In the genomic region with DNA sequence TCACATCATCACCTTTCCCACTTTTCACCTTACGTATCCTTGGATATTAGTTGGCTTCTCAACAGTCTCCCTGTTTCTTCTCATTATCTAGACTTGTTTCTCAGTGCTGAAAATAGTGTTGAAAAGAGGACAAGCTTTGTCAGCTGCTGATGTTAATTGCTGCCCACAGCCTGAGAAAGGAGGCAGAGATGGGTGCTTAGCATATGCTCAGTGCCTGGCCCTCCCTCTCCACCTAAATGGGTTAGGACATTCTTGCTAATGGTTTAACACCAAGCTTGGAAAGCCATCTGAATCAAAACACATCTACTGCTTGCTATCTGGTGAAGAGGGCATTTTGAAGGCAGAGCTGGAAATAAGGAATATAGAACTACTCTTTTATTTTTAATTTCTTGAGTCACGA, we compare ENCODE assay signal across 18 mouse cellular contexts.
"Had no signal": no experiment of that assay in that cellular context is flagged by ENCODE, and none has a peak within 500 bp of the region (broad histone marks: within the 10 kb centered on the region; RNA-seq: fewer than 3 reads in every experiment).

No protein-coding gene starts in this region.

- H3K27ac ChIP-seq: kidney, postnatal 0 days; limb, embryonic 13.5 days; liver, embryonic 15.5 days; midbrain, embryonic 10.5 days; neural tube, embryonic 15.5 days had no signal

- H3K4me3 ChIP-seq: limb, embryonic 13.5 days; liver, embryonic 15.5 days; midbrain, embryonic 10.5 days; myocyte; neural tube, embryonic 15.5 days had no signal

- ATAC-seq: lung, postnatal 0 days had no signal

- DNase-seq: kidney, adult 11 months; kidney, adult 9 months; kidney, postnatal 36 days; layer of hippocampus, adult 9-11 months; layer of hippocampus, postnatal 36 days; lung, adult 2 months; lung, postnatal 36 days; midbrain, embryonic 14.5 days; spleen, adult 18-20 months; thymus, adult 2 months; thymus, postnatal 25 days had no signal
